Mouse (Mus musculus) adrenal gland, adult 10 weeks (tissue): ENCODE data around the gene 4930404H24Rik. TPM values are rescaled to one million over a fixed set of nuclear protein-coding genes. Genes with fewer than 3 reads are reported as not detected.

Experiments
- polyA plus RNA-seq: library from polyadenylated mRNA; stranded (reverse); fragments of 350-450 nt; fragmentation: Illumina TruSeq; extraction: RNeasy Lipid Tissue Mini Kit (QIAGEN cat#74804); gene quantifications from one replicate; pipeline ENCODE4 v1.2.3, GENCODE M21; 2014; ENCODE audit warnings: low read depth, low replicate concordance

The 4930404H24Rik gene
- not detected for polyA plus RNA-seq

GRCm38 (mm10) chr2:153492573-153493392, at the start of gene 4930404H24Rik:
Gene 4930404H24Rik (plus strand): TSS chr2:153492790.

GRCm38 (mm10) chr2:153529931-153530766, 37.6 kb downstream of the 4930404H24Rik start, which contains the start of gene Nol4l:
Gene Nol4l (minus strand): TSS chr2:153529971.

Other genes starting within 250 kb of the 4930404H24Rik start
- gene Kif3b, start 201.4 kb upstream of the 4930404H24Rik start, polyA plus RNA-seq: 23.9 TPM
- 16.6 TPM for gene Asxl1, start 147.0 kb upstream of the 4930404H24Rik start, polyA plus RNA-seq
- gene Nol4l, start 37.2 kb downstream of the 4930404H24Rik start, polyA plus RNA-seq: 4.8 TPM
- 17.3 TPM for gene Commd7, start 140.0 kb downstream of the 4930404H24Rik start, polyA plus RNA-seq
- gene Dnmt3b, start 156.7 kb downstream of the 4930404H24Rik start, polyA plus RNA-seq: 0.64 TPM
- gene Dnmt3c, start 203.9 kb downstream of the 4930404H24Rik start, polyA plus RNA-seq: not detected
- gene Mapre1, start 248.5 kb downstream of the 4930404H24Rik start, polyA plus RNA-seq: 334 TPM